Mouse (Mus musculus) brain, embryonic 14.5 days (tissue): ENCODE data around the gene A1cf.

Source experiments
- CTCF ChIP-seq: fragments of 200-500 bp; IDR thresholded peaks from 2 replicates; pipeline ENCODE4 v1.5.1; 2012; ENCODE audit warnings: inconsistent platforms, mild to moderate bottlenecking, moderate library complexity, borderline replicate concordance; ENCODE audit not compliant: insufficient read depth, insufficient read length; ENCODE audit errors: extremely low read depth
- POLR2A ChIP-seq: fragments of 200-500 bp; IDR thresholded peaks from 2 replicates; pipeline ENCODE4 v1.6.1; 2012; ENCODE audit warnings: mild to moderate bottlenecking, inconsistent platforms, borderline replicate concordance; ENCODE audit not compliant: poor library complexity, insufficient read depth, insufficient read length, severe bottlenecking; ENCODE audit errors: extremely low read depth

GRCm38 (mm10) chr19:31896711-31897110 is 28.1 kb downstream of the A1cf start:
- no peak for TF ChIP-seq POLR2A
- no peak for TF ChIP-seq CTCF
